Mouse (Mus musculus) natural killer cell, adult 2 months (primary cell): ENCODE measurements around the gene Erlec1.

Experiments
- DNase-seq, 2 experiments: peaks; one replicate each; pipeline ENCODE4 v3.0.0; 2022; ENCODE audit warnings: low spot score in 2 of 2

The Erlec1 gene

DNA sequence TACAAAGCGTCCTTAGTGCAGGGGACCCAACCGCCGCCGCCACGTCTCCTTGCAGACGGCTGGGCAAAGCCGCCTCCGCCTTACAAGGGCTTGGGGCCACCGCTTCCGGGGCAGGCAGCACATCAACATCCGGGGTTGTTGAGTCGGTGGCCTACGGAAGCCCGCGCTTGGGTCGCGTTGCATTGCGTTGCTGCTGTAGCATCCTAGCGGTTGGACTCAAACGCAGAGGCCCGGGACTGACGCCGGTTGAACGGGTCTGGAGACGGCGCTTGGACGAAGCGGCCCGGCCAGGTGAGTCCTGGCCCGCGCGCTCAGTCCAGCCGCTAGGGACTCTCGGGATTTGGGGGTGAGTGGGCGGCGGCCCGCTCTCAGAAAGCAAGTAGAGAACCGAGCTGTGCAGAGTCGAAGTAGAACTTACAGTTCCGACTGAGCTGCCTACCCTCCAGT is at the start of gene Erlec1:
TSS of gene Erlec1 (minus strand) at position 57 of the 447 bp plus-strand sequence.
- DNase-seq = peak; percentile 75 to 81

GRCm38 (mm10) chr11:31001169-31001908 is 47.2 kb upstream of the Erlec1 start:
- DNase-seq = no peak

GRCm38 (mm10) chr11:31000028-31000427 is 45.9 kb upstream of the Erlec1 start:
- DNase-seq = peak in 1 of 2 experiments; percentile 20

GRCm38 (mm10) chr11:30998704-30999103 is 44.6 kb upstream of the Erlec1 start:
- no peak for DNase-seq

DNA sequence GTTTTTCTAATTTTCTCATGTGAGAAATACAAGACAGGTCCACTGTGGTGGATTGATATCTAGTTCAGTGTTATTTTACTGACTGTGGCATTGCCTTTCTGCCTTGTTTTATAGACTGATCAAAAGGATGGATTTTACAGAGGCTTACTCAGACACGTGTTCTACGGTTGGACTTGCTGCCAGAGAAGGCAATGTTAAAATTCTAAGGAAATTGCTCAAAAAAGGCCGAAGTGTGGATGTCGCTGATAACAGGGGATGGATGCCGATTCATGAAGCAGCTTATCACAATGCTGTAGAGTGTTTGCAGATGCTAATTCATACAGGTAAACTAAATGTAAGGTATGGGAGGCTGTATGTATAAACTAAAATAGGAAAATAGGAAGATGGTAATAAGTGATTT is 44.1 kb upstream of the Erlec1 start:
- no peak for DNase-seq

GRCm38 (mm10) chr11:30996670-30997069 is 42.5 kb upstream of the Erlec1 start:
- no peak for DNase-seq

DNA sequence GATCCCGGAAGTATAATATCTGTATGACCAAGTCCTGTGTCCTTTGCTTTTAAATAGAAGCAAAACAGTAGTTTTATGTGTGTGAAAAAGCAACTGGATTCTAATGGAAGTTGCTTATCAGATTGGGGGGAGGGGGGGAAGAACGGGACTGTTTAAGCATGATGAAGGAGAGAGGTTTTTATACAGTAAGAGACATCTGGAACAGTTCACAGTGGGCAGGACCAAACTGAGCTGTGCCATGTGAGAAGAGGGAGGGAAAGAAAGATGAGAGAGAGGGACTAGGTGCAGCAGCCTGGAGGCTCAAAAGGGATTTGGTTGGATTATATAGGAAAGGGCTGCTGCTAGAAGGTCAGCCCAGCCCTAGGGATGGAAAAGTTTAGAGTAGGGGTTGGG is 32.5 kb upstream of the Erlec1 start:
- DNase-seq = no peak

DNA sequence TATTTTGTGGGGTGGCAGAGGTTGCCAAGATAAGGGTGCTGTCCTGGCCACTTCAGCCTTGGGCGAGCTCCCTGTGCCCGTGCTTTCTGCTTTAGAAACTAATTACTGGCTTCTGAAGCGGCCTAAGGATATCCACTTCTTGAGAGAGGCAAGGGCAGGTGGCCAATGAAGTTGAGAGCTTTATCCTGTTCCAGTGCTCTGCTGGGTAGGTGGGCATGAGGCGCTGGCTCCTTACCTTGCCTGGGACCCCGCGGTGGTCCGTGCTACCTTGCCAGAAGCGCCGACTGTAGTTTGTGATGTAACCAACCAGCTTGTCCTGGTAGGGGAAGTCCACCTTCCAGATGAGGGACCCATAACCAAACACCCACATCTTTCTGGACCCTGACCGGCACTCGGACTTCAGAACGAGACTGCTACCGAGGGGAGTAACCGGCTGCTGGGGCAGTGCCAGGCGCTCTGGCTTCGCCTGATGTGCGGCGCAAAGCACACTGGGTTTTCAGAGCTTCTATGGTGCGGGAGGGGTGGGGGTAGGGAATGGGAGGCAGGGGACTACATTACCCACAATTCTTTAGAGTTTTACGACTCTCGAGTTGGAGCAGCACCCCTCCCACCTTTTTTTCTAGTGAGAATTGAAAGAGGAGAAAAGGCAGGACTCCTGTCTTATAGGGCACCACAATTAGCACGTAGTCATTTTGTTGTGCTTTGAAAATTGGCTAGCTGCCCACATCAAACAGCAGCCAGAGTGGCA is 31.9 kb upstream of the Erlec1 start, which contains the start of gene Chac2:
TSS of gene Chac2 (minus strand) at position 474 of the 748 bp plus-strand sequence.
- DNase-seq = peak; percentile 73 to 75

GRCm38 (mm10) chr11:30985237-30985636 is 31.1 kb upstream of the Erlec1 start:
- no peak for DNase-seq

DNA sequence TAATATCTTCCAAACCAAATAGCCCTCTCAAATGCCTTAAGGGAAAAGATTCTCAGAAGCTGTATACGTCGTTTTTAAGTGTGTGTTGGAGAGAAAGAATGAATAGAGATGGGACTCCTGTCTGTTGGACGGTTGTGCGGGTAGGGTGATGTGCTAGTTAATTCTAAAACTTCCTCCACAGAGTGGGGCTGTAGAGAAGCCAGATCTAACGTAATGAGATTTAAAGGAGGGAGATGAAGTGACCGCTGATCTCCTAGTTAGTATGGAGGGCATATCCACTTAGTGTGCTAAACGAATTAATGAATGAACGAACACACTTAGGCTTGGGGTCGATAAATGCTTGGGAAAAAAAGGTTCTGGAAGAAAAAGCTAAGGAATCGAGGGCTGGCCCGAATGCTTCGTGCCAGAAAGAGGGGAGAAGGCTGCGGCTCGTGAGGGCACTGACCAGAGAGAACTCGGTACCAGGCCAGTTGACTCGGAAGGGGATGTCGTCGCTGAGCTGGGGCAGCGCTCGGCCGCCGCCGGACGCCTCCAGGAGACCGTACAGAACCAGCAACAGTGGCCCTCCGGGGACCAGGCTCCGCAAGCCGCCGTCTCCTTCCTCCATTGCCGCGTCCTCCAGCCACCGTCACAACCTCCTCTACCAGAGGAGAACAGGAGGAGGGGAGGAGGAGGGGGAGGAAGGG is 523 bp downstream of the Erlec1 start:
- peak; percentile 13 to 22 for DNase-seq

DNA sequence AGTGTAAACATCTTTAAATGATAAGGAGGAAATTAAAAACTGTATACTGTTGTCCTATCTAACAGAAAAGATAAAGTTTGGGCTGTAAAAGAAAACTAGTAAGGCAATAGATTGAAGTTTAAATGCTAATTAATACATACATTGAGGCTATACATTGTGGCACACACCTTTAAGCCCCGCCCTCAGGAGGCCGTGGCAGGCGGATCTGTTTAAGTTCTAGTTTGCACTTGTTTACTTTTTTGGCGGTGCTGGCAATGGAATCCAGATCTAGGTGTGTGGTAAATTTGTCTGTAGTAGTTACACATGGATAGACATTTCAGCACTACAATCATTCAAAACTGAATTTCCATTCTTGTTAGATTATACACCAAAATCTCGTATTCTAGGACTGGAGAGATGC is 1.3 kb downstream of the Erlec1 start:
- DNase-seq = no peak

GRCm38 (mm10) chr11:30943522-30943921 is 10.6 kb downstream of the Erlec1 start:
- DNase-seq = no peak

DNA sequence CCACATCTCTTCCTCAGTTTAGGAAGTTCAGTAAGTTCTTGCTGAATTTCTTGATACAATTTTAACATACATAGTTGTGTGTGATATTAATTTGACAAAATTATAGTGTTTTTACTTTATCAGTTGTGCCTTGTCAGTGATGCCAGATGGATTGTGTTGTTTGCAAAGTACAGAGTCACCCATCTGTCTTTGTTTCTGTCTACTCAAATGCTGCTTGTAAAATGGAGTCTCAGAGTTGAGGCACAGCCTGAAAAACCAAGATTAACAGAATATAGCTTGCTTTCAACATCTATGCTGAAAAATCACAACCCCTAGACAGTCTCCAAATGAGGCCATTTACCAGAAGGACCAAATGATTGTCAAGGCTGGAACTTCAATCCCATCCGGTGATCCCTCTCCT is 25.6 kb downstream of the Erlec1 start:
- DNase-seq = no peak

DNA sequence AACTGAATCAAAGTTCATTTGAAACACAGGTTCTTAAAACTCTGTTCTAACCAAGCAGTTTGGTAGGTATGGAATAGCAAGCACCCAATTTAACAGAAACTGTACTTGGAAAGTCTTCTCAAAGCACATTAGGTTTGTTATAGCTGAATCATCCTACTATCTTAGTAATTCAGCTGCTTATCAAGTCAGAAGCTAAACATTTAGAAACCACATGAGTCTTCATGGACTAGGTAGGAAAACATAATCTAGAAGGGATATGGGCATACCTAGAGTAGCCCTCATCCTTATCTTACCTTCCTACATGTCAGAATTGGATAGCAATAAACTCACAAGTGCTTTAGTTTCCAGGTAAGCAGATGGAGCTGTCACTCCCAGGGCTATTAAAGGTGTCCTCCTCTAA is 26.1 kb downstream of the Erlec1 start:
- no peak for DNase-seq

DNA sequence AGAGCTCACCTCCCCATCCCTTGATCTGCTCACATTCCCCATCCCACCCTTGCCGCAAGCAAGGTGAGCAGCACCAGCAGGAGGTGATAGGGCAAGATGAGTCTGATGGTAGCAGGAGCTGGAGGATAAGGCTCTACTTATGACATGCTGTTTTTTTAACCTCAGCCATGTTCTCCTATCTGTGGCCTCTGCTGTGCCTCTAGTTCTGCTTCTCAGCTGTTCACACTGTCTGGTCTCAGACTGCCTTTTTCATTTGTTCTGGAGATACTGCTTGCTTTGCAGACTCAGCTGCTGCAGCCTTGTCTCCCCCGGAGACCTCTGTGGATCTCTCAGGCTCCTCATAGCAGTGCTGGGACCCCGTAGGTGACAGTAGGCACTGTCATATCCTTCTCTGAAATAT is 30.9 kb downstream of the Erlec1 start:
- no peak for DNase-seq

DNA sequence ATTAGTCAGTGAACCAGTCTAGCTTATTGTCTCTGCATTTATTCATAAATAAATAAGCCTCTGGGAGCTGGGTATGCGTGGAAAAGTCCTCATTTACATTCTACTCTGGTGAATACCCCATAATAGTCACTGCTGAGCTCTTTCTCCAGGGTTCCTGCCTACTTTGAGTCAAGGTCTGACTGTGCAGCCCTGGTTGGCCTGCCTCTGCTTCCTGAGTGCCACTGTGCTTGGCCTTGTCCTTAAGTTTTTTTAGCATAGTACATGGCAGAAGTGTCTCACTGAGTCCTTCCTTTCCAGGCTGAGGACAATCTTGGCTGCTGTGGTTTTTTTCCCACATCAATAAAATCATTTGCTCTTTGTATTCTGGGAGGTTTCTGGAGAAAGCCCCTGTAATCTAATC is 33.5 kb downstream of the Erlec1 start:
- DNase-seq = no peak

DNA sequence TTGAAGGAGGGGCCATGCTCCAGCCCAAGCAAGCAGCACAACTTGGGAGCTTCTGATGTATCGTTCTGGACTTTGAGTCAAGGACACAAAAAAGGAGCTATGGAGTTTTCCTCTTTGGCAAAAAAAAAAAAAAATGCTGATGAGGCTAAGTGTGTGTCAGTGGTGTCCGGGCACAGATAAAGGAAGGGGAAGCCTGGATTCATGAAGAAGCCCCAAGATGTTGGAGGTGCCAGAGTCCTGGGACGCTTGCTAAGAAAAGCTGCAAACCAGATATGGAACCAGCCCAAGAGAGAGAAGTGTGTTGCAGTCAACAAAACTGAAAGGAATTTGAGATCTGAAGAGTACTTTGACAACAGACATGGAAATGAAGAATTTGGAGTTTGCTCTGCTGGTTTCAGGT is 41.8 kb downstream of the Erlec1 start:
- DNase-seq = no peak

DNA sequence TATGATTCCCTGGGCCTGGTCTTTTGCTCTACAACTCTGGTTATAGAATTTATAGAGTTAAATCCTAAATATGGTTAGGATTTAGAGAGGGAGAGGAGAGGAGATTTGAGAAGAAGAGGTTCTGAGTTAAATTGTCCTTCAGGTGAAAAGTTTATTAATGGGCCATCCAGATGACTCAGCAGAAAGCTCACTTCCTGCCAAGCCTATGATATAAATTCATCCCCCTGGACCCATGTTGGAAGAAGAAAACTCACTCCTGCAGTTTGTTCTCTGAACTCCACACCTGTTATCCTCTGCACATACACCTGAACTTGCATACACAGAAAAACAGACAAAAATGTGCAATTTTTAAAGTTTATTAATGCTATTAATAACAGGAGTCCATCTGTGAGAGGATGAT is 54.8 kb downstream of the Erlec1 start:
- DNase-seq = no peak

DNA sequence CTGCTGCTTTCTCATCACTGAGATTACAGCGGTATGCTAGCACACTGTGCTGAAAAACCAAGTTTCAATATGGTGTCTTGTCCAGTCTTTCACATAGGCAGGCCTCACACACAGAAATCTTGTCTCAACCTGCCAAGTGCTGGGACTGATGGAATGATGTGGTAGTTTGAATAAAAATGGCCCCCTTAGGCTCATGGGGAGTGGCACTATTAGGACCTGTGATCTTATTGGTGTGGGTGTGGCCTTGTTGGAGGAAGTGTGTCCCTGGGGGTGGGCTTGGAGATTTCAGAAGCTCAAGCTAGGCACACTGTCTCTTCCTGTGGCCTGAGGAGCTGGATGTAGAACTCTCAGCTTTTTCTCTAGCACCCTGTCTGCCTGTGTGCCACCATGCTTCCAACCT is 57.9 kb downstream of the Erlec1 start:
- no peak for DNase-seq

GRCm38 (mm10) chr11:30888153-30888552 is 66.0 kb downstream of the Erlec1 start:
- no peak for DNase-seq

DNA sequence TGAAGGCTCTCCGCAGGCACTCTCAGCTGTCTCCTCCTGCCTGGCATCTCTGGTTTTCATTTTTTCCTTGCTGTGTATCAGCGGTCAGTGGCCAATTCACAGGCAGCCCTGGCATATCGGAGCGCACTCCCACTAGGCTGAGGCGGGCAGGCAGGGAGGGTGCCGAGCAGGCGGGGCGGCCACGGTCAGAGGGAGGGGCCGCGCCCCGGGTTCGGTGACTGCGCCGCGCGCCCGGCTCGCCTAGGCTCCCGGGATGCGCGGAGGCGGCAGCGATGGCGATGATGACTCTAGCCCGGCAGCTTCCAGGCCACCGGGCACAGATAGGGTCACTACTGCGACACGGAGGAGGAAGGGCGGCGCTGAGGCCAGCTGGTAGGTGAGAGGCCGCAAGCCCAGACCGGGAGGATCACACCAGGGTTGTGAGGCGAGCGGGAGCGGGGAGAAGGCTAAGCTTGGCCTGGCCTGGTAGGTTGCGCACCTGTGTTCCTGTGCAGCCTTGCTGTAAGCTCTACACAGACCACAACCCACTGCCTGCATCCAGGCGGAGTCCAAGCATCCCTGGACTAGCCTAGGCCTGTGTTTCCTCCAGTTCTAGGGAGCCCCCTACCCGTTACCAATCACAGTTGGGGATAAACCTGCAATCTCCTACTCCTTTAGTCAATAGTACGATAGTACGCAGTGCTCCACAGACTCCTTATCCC is 68.8 kb downstream of the Erlec1 start, which contains the start of the genes Gpr75 and Asb3:
TSS of gene Gpr75 (plus strand) at position 188 of the 701 bp plus-strand sequence.
TSS of gene Asb3 (plus strand) at position 246 of the 701 bp plus-strand sequence.
- DNase-seq = no peak
